Mouse (Mus musculus): ENCODE measurements at regions not wholly inside any gene's neighbourhood (a gene's known extent, or its start where the extent isn't known, plus 50 kb on each side); places are given as distances from the start of the nearest gene placed in this dataset.

DNA sequence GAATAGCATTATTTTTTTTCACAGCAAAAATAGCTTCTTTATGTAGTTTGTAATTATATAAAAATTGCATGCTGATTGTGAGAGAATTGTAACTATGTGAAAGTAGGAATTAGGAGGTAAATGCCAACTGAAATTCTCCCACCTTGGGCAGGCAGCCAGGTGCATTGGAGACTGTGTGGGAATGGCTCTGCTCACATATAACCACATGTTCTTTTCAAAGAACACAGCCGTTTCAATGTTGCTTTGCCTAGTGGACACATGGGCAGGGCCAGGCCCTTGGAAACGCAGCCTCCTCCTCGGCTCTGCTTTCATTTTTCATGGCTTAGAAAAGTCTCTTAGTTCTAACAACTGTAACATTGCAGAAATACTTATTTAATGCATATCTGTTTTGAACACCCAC, 913.8 kb downstream of the Zpld1 start:
- TF ChIP-seq EP300 (optimal IDR thresholded peaks at IDR 0.05) (no peak), CTCF (IDR thresholded peaks at IDR 0.05; ENCODE audit: low read depth) (no peak)

All from stomach, postnatal 0 days (tissue).